Mouse (Mus musculus) stomach, embryonic 14.5 days (tissue): ENCODE measurements around the gene Fkbp15. TPM values are rescaled to one million over a fixed set of nuclear protein-coding genes. Genes with fewer than 3 reads are reported as not detected.

ENCODE experiments used
- ATAC-seq: fragments of 200-750 bp; cut with Nextera tagmentation; 2 replicates; pipeline ENCODE4 v1.8.0; 2017; ENCODE audit warnings: low read depth, moderate TSS enrichment; ENCODE audit not compliant: insufficient number of reproducible peaks, insufficient read depth, low FRiP score
- H3K27ac ChIP-seq: fragments of 300-500 bp; sonication (generic); 2 replicates; pipeline ENCODE4 v1.5.1; 2014; ENCODE audit warnings: mild to moderate bottlenecking, low read length, moderate library complexity, mixed read lengths
- H3K27me3 ChIP-seq: fragments of 300-500 bp; sonication (generic); 2 replicates; pipeline ENCODE4 v1.6.1; 2014; ENCODE audit warnings: low read length, control low read depth, mixed read lengths; ENCODE audit not compliant: control insufficient read depth, insufficient read depth
- H3K36me3 ChIP-seq: fragments of 300-500 bp; sonication (generic); 2 replicates; pipeline ENCODE4 v1.6.1; 2014; ENCODE audit warnings: mild to moderate bottlenecking, control low read depth, low read length, moderate library complexity, mixed read lengths; ENCODE audit not compliant: control insufficient read depth, insufficient read depth
- H3K4me1 ChIP-seq: fragments of 300-500 bp; sonication (generic); 2 replicates; pipeline ENCODE4 v1.6.1; 2014; ENCODE audit warnings: low read length, control low read depth, mixed read lengths; ENCODE audit not compliant: control insufficient read depth, insufficient read depth
- H3K4me2 ChIP-seq: fragments of 300-500 bp; sonication (generic); replicated peaks from 2 replicates; pipeline ENCODE4 v1.6.1; 2014; ENCODE audit warnings: low read depth, low read length, control low read depth
- H3K4me3 ChIP-seq: fragments of 300-500 bp; sonication (generic); 2 replicates; pipeline ENCODE4 v1.5.1; 2014; ENCODE audit warnings: low read depth, low read length, control low read depth
- H3K9ac ChIP-seq: fragments of 300-500 bp; sonication (generic); replicated peaks from 2 replicates; pipeline ENCODE4 v1.6.1; 2014; ENCODE audit warnings: low read depth, mild to moderate bottlenecking, control low read depth, low read length, moderate library complexity, mixed read lengths
- H3K9me3 ChIP-seq: fragments of 300-500 bp; sonication (generic); 2 replicates; pipeline ENCODE4 v1.6.1; 2016; ENCODE audit warnings: low read depth, low read length, control low read depth; ENCODE audit not compliant: control insufficient read depth
- WGBS: fragments of 180-500 bp; shearing (Covaris S2); extraction: QIAGEN DNeasy Blood & Tissue Kit; methylation state at CpG from one replicate; pipeline ENCODE4 v1.1.7; 2014; 5-methylcytosine and 5-hydroxymethylcytosine counted together
- polyA plus RNA-seq: library from polyadenylated mRNA; unstranded; fragments of >200 nt; fragmentation: Nextera tagmentation; extraction: Ambion mirVana; gene quantifications from 2 replicates; pipeline ENCODE4 v1.2.1, GENCODE M21; 2014

The Fkbp15 gene
- polyA plus RNA-seq, result 27.1 and 28.6 TPM in 2 replicates

DNA sequence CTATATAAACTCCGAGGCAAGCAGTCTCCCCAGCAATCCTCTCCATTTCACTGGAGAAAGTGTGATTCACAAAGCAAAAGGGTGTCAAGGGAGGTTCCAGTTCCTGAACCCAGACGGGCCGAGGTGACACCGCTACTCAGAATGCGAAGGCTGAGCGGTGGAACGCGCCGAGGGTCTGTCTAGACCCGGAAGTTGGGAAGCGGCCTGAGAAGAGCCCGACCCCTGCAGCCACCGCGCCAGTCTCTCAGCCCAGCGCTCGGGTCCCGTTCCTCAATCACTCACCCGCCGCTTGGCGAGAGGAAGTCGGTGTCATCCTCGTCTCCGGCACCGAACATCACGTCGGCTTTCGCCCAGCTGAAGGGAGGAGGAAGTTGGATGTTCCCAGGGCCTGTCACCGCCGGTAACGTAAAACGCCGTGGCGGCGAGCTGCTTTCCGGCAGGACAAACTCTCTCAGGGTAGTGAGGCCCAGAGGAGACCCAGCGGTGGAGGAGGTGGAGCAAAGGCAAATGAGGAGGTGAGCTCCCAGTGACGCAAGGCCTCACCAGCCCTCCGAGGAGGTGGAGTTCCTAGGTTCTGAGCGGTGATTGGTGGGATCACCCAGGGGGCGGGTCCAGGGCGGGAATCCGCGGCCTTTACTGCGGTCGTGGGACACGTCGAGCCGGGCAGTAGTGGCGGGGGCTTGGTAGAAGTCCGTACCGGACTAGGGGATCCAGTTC is at the start of gene Fkbp15, which contains the start of gene Slc31a1:
TSS of gene Fkbp15 (minus strand) at position 461 of the 717 bp plus-strand sequence.
TSS of gene Slc31a1 (plus strand) at position 640 of the 717 bp plus-strand sequence.
- H3K27me3 ChIP-seq, result no peaks in the 10 kb centered on the region
- H3K36me3 ChIP-seq, result no peaks in the 10 kb centered on the region
- ATAC-seq, result peak; percentile 100
- peak within 1 kb of the TSS; percentile 58 for H3K27ac ChIP-seq
- no peaks in the 10 kb centered on the region for H3K9me3 ChIP-seq
- H3K4me2 ChIP-seq, result peak within 1 kb of the TSS; percentile 55
- peaks cover 11% of the 10 kb centered on the region for H3K4me1 ChIP-seq
- peak within 1 kb of the TSS; percentile 51 for H3K4me3 ChIP-seq
- peak within 1 kb of the TSS; percentile 79 for H3K9ac ChIP-seq
- WGBS, result under 1% methylated on average over 51 of the region's 51 CpGs

DNA sequence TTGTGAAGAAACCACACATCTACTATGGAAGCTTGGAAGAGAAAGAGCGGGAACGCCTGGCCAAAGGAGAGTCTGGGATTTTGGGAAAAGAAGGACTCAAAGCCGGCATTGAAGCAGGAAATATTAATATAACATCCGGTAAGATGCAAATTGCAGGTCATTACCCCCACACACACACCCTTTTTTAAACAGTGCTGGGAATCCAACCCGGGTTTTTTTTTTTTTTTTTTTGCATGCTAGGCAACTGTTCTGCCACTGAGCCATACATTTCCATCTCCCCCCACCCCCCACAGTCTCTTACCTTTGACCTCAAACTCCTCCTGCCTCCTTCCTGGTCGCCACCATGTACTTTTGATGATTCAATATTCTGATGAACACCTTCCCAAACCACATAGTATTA is 49.3 kb upstream of the Fkbp15 start:
- ATAC-seq, result no peak
- H3K27me3 ChIP-seq, result no peaks in the 10 kb centered on the region
- H3K4me2 ChIP-seq, result peak overlapping the region; percentile 81
- H3K36me3 ChIP-seq, result peaks cover 27% of the 10 kb centered on the region
- peak overlapping the region; percentile 81 for H3K9ac ChIP-seq
- H3K4me3 ChIP-seq, result peak overlapping the region; percentile 87
- WGBS, result 26% methylated on average over 6 of the region's 6 CpGs
- H3K4me1 ChIP-seq, result peaks cover 12% of the 10 kb centered on the region; the same call in 1 of the 2 replicates
- H3K27ac ChIP-seq, result peak overlapping the region; percentile 87; the same call in 1 of the 2 replicates
- no peaks in the 10 kb centered on the region for H3K9me3 ChIP-seq

DNA sequence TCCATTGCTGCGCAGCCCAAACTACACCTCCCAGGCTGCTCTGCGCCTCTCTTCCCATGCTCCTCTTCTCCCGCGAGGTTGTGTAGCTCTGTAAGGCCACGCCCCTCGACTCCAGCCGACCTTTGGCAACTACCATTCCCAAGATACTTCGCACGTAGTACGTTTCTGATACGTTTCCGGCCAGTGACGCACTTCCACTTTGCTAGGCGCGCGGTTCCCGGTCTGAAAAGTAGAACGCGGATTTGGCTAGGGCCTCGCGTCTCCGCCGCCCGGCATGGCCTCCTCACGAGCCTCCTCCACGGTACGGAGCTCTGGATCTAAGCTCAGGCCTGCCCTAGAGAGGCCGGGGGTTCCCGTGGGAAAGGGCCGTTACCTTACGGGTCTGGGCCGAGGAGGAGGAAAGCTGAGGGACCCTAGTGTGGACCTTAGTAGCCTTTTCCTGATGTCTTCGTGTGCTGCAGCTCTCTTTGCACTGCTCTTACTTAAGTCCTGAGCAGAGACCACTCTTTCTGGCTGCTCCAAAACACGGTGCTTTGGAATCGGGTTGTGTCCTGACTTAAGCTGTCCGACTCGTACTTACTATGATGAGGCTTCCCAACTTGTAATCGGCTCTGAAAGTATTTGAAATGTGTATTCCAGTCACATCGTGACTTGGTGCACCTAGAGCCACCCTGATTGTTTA is 48.4 kb upstream of the Fkbp15 start, which contains the start of the genes Cdc26 and Prpf4:
TSS of gene Cdc26 (minus strand) at position 42 of the 682 bp plus-strand sequence.
TSS of gene Prpf4 (plus strand) at position 197 of the 682 bp plus-strand sequence.
- Histone ChIP-seq H3K4me1 (peaks cover 12% of the 10 kb centered on the region; the same call in 1 of the 2 replicates), H3K4me3 (peak within 1 kb of the TSS; percentile 87), H3K36me3 (peaks cover 23% of the 10 kb centered on the region), H3K27me3 (no peaks in the 10 kb centered on the region), H3K9me3 (no peaks in the 10 kb centered on the region), H3K27ac (peak within 1 kb of the TSS; percentile 87), H3K9ac (peak within 1 kb of the TSS; percentile 81), H3K4me2 (peak within 1 kb of the TSS; percentile 81)
- peak; percentile 100 for ATAC-seq
- WGBS, result under 1% methylated on average over 39 of the region's 39 CpGs

DNA sequence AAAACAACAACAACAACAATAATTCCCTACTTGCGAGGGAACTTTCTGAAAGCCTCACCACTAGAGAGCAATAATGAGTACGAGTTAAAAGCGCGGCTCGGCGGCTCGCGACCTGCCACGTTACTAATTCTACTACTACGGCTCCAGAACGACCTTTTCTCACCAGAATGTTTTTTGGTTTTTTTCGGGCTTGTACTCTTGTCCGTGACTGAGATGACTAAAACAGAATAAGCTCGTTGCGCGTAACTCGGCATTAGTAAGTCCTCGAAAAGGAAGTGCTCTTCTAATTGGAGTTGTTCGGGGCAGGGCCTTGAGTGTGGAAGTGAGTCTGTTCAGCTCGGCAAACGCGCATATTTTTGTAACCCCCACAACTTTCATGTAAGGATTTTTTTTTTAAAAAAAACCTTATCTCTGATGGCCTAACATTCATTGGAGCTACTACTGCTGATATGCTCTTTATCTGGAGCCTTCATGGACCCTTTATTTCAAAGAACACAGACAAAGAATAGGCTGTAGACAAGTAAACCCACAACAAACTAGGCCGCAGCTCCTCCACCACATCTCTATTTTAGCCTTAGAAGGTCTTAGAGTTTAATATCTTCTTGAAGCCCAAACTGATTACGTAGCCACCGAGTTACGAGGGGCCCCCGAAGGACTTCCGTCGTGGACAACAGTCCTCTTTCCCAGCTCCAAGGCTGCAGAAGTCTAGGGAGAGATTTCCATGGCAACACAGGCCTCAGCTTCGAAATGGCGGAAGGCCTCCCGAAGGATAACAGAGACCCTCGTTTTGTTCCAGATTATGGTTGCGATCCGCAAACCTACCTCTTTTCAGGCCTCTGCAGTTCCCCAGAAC is 47.6 kb upstream of the Fkbp15 start:
- no peaks in the 10 kb centered on the region for H3K27me3 ChIP-seq
- peak; percentile 51 for ATAC-seq
- peak overlapping the region; percentile 87 for H3K4me3 ChIP-seq
- H3K9me3 ChIP-seq, result no peaks in the 10 kb centered on the region
- peak overlapping the region; percentile 76 for H3K27ac ChIP-seq
- peak overlapping the region; percentile 48 for H3K4me2 ChIP-seq
- WGBS, result under 1% methylated on average over 35 of the region's 35 CpGs
- peaks cover 12% of the 10 kb centered on the region; the same call in 1 of the 2 replicates for H3K4me1 ChIP-seq
- peaks cover 20% of the 10 kb centered on the region for H3K36me3 ChIP-seq
- H3K9ac ChIP-seq, result peak overlapping the region; percentile 81

DNA sequence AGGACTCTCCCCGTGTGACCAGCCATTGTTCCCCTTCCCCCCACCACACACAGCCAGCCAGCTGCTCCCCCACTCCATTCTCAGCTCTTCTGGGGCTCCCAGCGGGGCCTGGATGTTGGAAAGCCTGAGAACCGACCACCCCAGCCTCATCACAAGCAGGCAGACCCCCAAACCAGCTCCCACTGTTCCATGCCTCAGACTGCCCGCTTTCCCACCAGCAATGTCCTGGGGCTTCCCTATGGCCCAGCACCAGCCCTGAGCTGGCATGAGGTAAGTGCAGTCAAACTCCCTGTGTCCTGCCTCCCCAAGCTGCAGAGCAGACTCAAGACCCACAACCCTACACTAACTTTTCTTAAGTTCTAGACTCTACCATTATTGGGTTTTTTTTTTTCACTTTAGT is 45.8 kb upstream of the Fkbp15 start:
- no peak for ATAC-seq
- no peaks in the 10 kb centered on the region for H3K27me3 ChIP-seq
- no peak overlapping the region for H3K4me2 ChIP-seq
- no peaks in the 10 kb centered on the region for H3K9me3 ChIP-seq
- H3K36me3 ChIP-seq, result peaks cover 21% of the 10 kb centered on the region
- no peak overlapping the region for H3K4me3 ChIP-seq
- no peak overlapping the region for H3K9ac ChIP-seq
- H3K4me1 ChIP-seq, result peaks cover 12% of the 10 kb centered on the region; the same call in 1 of the 2 replicates
- H3K27ac ChIP-seq, result no peak overlapping the region
- 81% methylated on average over 4 of the region's 4 CpGs for WGBS

DNA sequence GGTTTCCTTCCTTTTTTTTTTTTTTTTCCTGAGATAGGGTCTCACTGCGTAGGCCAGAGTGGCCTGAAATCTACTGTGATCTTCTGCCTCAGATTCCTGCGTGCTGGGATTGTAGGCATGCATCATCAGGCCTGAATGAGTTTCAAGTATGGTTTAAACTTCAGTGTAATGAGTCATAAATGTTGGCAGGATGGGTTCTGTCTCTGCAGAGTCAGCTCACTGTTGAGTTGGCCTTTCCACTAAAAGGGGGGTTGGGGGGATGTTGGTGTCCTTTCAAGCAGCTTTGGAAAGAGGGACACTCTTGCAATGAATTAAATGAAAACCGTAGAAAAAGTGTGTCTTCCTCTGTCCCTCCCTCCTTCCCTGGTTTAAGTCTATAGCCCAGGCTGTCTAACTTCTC is 38.6 kb upstream of the Fkbp15 start:
- Histone ChIP-seq H3K9me3 (no peaks in the 10 kb centered on the region), H3K36me3 (peaks cover 71% of the 10 kb centered on the region), H3K27ac (no peak overlapping the region), H3K27me3 (no peaks in the 10 kb centered on the region), H3K9ac (no peak overlapping the region), H3K4me1 (no peaks in the 10 kb centered on the region), H3K4me3 (no peak overlapping the region), H3K4me2 (no peak overlapping the region)
- no peak for ATAC-seq
- 92% methylated on average over 3 of the region's 3 CpGs for WGBS

DNA sequence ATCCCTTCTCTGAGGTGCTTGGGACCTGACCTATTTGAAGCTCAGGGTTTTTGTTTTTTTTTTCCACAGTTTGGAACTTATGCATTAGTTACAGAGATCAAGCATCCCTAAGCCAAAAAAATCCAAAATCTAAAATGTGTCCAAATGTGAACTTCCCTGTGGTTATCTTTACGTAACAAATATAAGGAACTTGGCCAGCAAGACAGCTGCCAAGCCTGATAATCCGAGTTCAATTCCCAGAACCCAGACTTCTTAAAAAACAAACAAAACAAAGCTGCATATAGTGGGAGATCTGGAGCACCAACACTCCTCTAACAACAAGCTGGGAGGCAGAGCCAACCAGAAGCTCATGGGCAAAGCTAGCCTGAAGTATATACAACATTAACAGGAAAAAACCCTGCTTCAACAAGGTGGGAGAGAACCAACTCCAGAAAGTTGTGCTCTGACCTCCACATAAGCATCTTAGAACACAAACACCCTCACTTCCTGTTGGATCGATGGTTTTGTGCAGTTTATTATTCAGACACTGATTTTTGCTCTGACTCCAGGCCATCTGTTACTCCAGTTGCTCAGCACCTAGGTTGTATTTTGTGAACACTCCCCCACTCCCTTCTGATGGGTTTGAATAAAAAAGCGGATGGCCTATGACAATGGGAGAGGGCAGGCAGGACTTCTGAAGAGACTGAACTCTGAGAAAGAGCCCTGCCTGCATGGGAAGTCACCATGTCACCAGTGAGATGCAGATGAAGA is 37.4 kb upstream of the Fkbp15 start:
- peaks cover 74% of the 10 kb centered on the region for H3K36me3 ChIP-seq
- H3K9me3 ChIP-seq, result no peaks in the 10 kb centered on the region
- no peak overlapping the region for H3K4me3 ChIP-seq
- H3K27me3 ChIP-seq, result no peaks in the 10 kb centered on the region
- WGBS, result 87% methylated on average over 4 of the region's 4 CpGs
- no peaks in the 10 kb centered on the region for H3K4me1 ChIP-seq
- no peak overlapping the region for H3K9ac ChIP-seq
- no peak overlapping the region for H3K27ac ChIP-seq
- ATAC-seq, result no peak
- no peak overlapping the region for H3K4me2 ChIP-seq
